Mouse (Mus musculus): Measurements from ENCODE around the gene Fbxo28.

GRCm38 (mm10) chr1:182386449-182386848 lies 45.0 kb upstream of the Fbxo28 start:
- TF ChIP-seq CTCF (IDR thresholded peaks at IDR 0.05; ENCODE audit: low read depth): no peak
- TF ChIP-seq EP300 (IDR thresholded peaks at IDR 0.05; ENCODE audit: low read depth): no peak

All from liver, embryonic 14.5 days (tissue).